Mouse (Mus musculus) forebrain, postnatal 0 days (tissue): ENCODE data around the gene Dlgap5. TPM values are rescaled to one million over a fixed set of nuclear protein-coding genes. Genes with fewer than 3 reads are reported as not detected.

Source experiments
- ATAC-seq: fragments of 200-750 bp; cut with Nextera tagmentation; 2 replicates; pipeline ENCODE4 v1.8.0; 2017; ENCODE audit warnings: mild to moderate bottlenecking, moderate library complexity
- DNase-seq: peaks from one replicate; pipeline ENCODE4 v3.0.0-alpha.2; 2015
- H3K27ac ChIP-seq: fragments of 300-500 bp; sonication (generic); 2 replicates; pipeline ENCODE4 v1.5.1; 2014; ENCODE audit warnings: low read depth, mild to moderate bottlenecking, antibody characterized with exemption, low read length, moderate library complexity, mixed read lengths
- H3K27me3 ChIP-seq: fragments of 300-500 bp; sonication (generic); 2 replicates; pipeline ENCODE4 v1.6.1; 2014; ENCODE audit warnings: mild to moderate bottlenecking, low read length, mixed read lengths; ENCODE audit not compliant: insufficient read depth
- H3K36me3 ChIP-seq: fragments of 300-500 bp; sonication (generic); 2 replicates; pipeline ENCODE4 v1.6.1; 2014; ENCODE audit warnings: mild to moderate bottlenecking, moderate library complexity; ENCODE audit not compliant: insufficient read depth
- H3K4me1 ChIP-seq: fragments of 300-500 bp; sonication (generic); 2 replicates; pipeline ENCODE4 v1.6.1; 2014; ENCODE audit warnings: antibody characterized with exemption; ENCODE audit not compliant: insufficient read depth
- H3K4me2 ChIP-seq: fragments of 300-500 bp; sonication (generic); 2 replicates; pipeline ENCODE4 v1.6.1; 2014; ENCODE audit warnings: low read depth, mild to moderate bottlenecking, moderate library complexity
- H3K4me3 ChIP-seq: fragments of 300-500 bp; sonication (generic); 2 replicates; pipeline ENCODE4 v1.5.1; 2014; ENCODE audit warnings: low read depth, low read length, mixed read lengths
- H3K9ac ChIP-seq: fragments of 300-500 bp; sonication (generic); 2 replicates; pipeline ENCODE4 v1.6.1; 2014; ENCODE audit warnings: mild to moderate bottlenecking
- H3K9me3 ChIP-seq: fragments of 300-500 bp; sonication (generic); 2 replicates; pipeline ENCODE4 v1.6.1; 2016; ENCODE audit warnings: low read length
- CTCF ChIP-seq: sonication (generic); IDR thresholded peaks from 2 replicates; pipeline ENCODE4 v1.5.1; 2016; ENCODE audit warnings: antibody characterized with exemption, control low read depth, low read depth
- WGBS: fragments of 180-500 bp; shearing (Covaris S2); extraction: QIAGEN DNeasy Blood & Tissue Kit; methylation state at CpG from one replicate; pipeline ENCODE4 v1.1.7; 2014; 5-methylcytosine and 5-hydroxymethylcytosine counted together
- polyA plus RNA-seq: library from polyadenylated mRNA; unstranded; fragments of >200 nt; fragmentation: Nextera tagmentation; extraction: Ambion mirVana; gene quantifications from 2 replicates; pipeline ENCODE4 v1.2.1, GENCODE M21; 2015
- total RNA-seq: library from RNA; depleted of rRNA; stranded (reverse); fragments of >200 nt; gene quantifications from 2 replicates; pipeline ENCODE4 v1.2.3, GENCODE M21; 2014; rRNA removed

Dlgap5 gene
- total and polyA plus RNA-seq, 2 experiments from 2014 or later: 3.3 to 9.4 TPM

DNA sequence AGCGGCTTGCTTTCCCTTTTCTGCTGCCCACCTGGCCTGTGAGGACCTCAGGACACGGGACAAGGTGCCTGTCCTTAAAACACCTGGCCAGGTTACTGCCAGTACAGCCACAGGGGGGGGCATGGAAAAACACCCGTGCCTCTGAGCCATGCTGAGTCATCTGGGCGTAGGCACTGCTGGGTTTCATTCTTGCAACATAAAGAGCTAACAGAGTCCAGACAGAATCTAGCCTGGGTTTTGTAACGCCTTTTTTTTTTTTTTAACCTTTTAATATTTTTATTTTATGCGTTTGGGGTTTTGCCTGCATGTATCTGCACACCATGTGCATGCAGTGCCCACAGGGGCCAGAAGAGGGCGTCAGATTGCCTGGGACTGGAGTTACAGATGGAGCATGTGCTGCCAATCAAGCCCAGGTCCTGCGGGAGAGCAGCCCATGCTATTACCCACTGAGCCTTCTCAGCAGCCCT lies 64.1 kb downstream of the Dlgap5 start:
- WGBS: 71% methylated on average over 8 of the region's 8 CpGs
- Histone ChIP-seq H3K9ac (no peak overlapping the region), H3K36me3 (no peaks in the 10 kb centered on the region), H3K4me1 (no peaks in the 10 kb centered on the region), H3K4me2 (no peak overlapping the region), H3K9me3 (no peaks in the 10 kb centered on the region), H3K4me3 (no peak overlapping the region), H3K27ac (no peak overlapping the region), H3K27me3 (no peaks in the 10 kb centered on the region)
- DNase-seq: no peak
- no peak for ATAC-seq
- TF ChIP-seq CTCF: 0 out of 2 replicates have a peak, but pooled peaks have one; percentile 32

DNA sequence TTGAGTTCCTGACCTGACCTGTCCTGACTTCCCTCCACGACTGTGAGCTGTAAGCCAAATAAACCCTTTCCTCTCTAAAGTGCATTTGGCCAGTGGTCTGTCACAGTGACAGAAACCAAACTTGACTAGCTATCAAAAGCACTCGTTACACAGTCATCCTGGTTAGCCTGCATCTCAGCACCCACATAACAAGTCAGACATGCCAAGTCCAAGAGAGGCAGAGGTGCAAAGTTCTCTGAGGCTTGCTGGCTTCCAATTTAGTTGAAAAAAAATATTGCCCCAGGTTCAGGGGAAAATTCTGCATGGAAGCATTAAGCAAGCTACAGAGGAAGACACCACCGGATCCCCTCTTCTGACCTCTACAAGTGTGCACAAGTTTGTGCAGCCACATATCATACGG lies 65.0 kb downstream of the Dlgap5 start:
- H3K9me3 ChIP-seq: no peaks in the 10 kb centered on the region
- H3K9ac ChIP-seq: no peak overlapping the region
- no peak overlapping the region for H3K4me3 ChIP-seq
- H3K4me1 ChIP-seq: no peaks in the 10 kb centered on the region
- no peak overlapping the region for H3K27ac ChIP-seq
- no peaks in the 10 kb centered on the region for H3K36me3 ChIP-seq
- no peak for DNase-seq
- no peak for TF ChIP-seq CTCF
- H3K27me3 ChIP-seq: no peaks in the 10 kb centered on the region
- WGBS: 86% methylated on average over 4 of the region's 4 CpGs
- no peak for ATAC-seq
- no peak overlapping the region for H3K4me2 ChIP-seq

DNA sequence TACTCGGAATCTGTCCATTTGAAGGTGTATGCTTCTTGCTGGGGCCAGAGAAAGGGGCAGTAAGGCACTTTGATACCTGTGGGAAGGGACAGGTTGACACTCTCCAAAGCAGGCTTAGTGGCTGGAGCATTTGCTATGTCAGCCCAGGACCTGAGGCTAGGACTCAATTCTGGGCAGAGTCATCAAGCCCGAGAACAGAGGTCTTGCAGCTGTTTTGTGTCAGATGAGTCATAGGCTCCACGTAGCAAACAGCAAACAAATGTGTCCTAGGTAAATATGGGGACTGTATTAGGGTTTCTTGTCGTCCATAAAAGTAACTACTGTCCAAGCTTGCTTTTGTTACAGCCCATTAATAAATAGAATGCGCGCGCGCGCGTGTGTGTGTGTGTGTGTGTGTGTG lies 65.9 kb downstream of the Dlgap5 start:
- 91% methylated on average over 10 of the region's 10 CpGs for WGBS
- Histone ChIP-seq H3K27me3 (no peaks in the 10 kb centered on the region), H3K9ac (no peak overlapping the region), H3K36me3 (no peaks in the 10 kb centered on the region), H3K9me3 (no peaks in the 10 kb centered on the region), H3K4me1 (no peaks in the 10 kb centered on the region), H3K4me3 (no peak overlapping the region), H3K27ac (no peak overlapping the region), H3K4me2 (no peak overlapping the region)
- no peak for TF ChIP-seq CTCF
- no peak for ATAC-seq
- no peak for DNase-seq

DNA sequence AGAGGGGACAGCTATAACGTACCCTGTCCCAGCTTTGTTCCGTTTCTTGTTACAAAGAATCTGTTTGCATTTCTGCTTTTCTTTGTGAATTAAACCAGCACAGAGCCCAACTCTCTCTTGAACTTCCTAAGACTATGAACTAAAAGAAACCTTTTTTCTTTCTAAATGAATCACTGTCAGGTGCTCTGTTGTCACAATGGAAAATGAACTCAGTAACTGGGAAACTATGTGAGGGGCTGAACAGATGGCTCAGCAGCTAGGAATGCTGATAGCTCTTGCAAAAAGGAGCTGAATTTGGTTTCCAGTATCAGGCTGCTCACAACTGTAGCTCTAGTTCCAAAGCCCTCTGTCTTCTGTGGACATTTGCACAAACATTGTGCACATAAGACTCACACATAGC lies 67.2 kb downstream of the Dlgap5 start:
- 57% methylated on average over 2 of the region's 2 CpGs for WGBS
- Histone ChIP-seq H3K27ac (no peak overlapping the region), H3K27me3 (no peaks in the 10 kb centered on the region), H3K4me1 (no peaks in the 10 kb centered on the region), H3K9ac (no peak overlapping the region), H3K9me3 (no peaks in the 10 kb centered on the region), H3K4me2 (no peak overlapping the region), H3K36me3 (no peaks in the 10 kb centered on the region), H3K4me3 (no peak overlapping the region)
- no peak for DNase-seq
- TF ChIP-seq CTCF: no peak
- ATAC-seq: no peak

DNA sequence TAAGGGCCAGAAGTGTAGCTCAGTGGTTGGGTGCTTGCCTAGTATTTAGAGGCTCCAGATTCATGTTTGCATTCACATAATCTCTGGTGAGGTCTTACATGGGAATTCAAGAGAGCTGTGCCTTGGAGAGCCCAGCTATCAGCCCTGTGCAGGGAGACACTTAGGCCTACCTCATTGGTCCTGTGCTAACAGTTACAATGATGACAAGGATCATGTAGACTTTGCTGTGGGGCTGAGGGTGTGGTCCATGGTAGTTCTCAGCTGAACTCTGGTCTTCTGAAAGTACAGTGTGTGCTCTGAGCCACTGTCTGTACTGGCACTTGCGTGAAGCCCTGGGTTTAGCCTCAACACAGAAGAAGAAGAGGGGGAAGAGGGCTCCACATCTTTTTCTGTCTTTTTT lies 71.5 kb downstream of the Dlgap5 start:
- ATAC-seq: no peak
- Histone ChIP-seq H3K9me3 (no peaks in the 10 kb centered on the region), H3K4me2 (no peak overlapping the region), H3K9ac (no peak overlapping the region), H3K36me3 (no peaks in the 10 kb centered on the region), H3K4me1 (no peaks in the 10 kb centered on the region), H3K27ac (no peak overlapping the region), H3K4me3 (no peak overlapping the region), H3K27me3 (no peaks in the 10 kb centered on the region)
- WGBS: 93% methylated on average over 1 of the region's 1 CpGs
- no peak for DNase-seq
- TF ChIP-seq CTCF: no peak

DNA sequence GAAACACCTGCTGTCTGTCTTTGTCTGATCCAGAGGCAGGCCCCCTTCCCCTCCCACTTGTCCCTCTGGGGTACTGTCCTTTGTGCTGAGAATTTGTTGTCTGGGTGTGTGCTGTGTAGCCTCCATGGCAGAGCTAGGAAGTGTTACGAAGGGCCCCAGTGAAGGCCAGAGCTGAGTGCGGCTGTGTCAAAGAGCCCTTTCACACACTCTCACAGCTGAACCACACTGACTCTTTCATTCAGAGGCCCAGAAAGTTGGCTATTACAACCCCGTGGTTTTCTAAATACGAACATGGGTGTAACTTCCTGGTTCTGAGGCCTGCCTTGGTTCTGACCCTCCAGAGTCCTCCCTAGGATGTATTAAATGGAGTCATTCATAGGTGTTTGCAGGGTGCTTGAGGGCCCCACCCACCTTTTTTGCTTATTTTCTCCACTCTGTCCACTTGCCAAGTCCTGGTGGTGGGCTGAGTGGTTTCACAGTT lies 76.4 kb downstream of the Dlgap5 start:
- no peak overlapping the region for H3K27ac ChIP-seq
- ATAC-seq (peak; percentile 81), DNase-seq (no peak)
- H3K4me3 ChIP-seq: no peak overlapping the region
- H3K36me3 ChIP-seq: no peaks in the 10 kb centered on the region
- no peaks in the 10 kb centered on the region for H3K27me3 ChIP-seq
- H3K4me1 ChIP-seq: no peaks in the 10 kb centered on the region
- 38% methylated on average over 4 of the region's 4 CpGs for WGBS
- no peaks in the 10 kb centered on the region for H3K9me3 ChIP-seq
- TF ChIP-seq CTCF: no peak
- no peak overlapping the region for H3K9ac ChIP-seq
- no peak overlapping the region for H3K4me2 ChIP-seq

DNA sequence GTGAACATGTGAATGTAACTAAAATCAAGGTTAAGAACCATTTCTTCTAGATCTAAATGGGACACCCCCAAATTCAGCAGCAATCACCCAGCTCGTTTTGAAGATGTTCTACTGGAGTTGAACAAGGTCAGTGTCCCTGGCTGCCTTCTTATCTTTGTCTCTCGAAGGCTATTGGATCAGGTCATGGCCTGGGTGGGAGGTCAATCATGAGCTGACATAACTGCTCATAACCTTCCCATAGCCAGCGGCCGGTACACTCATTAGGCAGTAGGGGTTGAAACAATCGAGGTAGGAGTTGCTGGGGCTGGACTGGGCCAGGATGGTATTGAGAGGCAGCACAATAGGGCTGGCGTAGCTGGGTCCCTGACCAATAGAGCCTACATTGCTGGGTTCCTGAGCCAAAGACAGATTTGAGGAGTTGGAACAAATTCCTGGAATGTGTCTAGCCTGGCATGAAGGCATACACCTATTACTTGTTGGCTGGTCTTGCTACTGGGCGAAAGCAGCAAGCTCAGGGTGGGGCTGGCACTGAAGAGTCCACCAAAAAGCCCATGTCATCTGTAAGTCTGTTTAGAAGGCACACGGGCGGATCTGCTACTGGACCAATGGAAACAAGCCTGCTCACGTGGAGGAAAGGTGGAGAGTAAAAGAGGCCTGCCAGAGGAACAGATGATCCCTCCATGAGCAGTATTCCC lies 77.8 kb downstream of the Dlgap5 start:
- Histone ChIP-seq H3K4me2 (no peak overlapping the region), H3K9ac (no peak overlapping the region), H3K4me3 (no peak overlapping the region), H3K36me3 (no peaks in the 10 kb centered on the region), H3K4me1 (no peaks in the 10 kb centered on the region), H3K27me3 (no peaks in the 10 kb centered on the region), H3K9me3 (no peaks in the 10 kb centered on the region), H3K27ac (no peak overlapping the region)
- 80% methylated on average over 10 of the region's 10 CpGs for WGBS
- ATAC-seq: no peak
- TF ChIP-seq CTCF: no peak
- no peak for DNase-seq

Other genes starting within 250 kb of the Dlgap5 start
- gene Gch1, start 229.0 kb downstream of the Dlgap5 start, total RNA-seq: 3.7 and 3.8 TPM in 2 replicates
- gene Gch1, start 229.0 kb downstream of the Dlgap5 start, polyA plus RNA-seq: 1.5 and 1.7 TPM in 2 replicates
- 6.9 and 9.1 TPM in 2 replicates for gene Wdhd1, start 141.6 kb downstream of the Dlgap5 start, total RNA-seq
- gene Wdhd1, start 141.6 kb downstream of the Dlgap5 start, polyA plus RNA-seq: 3.4 and 5.3 TPM in 2 replicates
- 5.8 and 8.2 TPM in 2 replicates for gene Socs4, start 141.5 kb downstream of the Dlgap5 start, total RNA-seq
- 2.3 and 2.4 TPM in 2 replicates for gene Socs4, start 141.5 kb downstream of the Dlgap5 start, polyA plus RNA-seq
- 41.2 and 60.4 TPM in 2 replicates for gene Mapk1ip1l, start 120.1 kb downstream of the Dlgap5 start, total RNA-seq
- 24.4 and 36.7 TPM in 2 replicates for gene Mapk1ip1l, start 120.1 kb downstream of the Dlgap5 start, polyA plus RNA-seq
- 2.1 and 3.4 TPM in 2 replicates for gene Lgals3, start 50.7 kb downstream of the Dlgap5 start, total RNA-seq
- gene Lgals3, start 50.7 kb downstream of the Dlgap5 start, polyA plus RNA-seq: 5.1 and 9.0 TPM in 2 replicates
- 18.9 and 20.0 TPM in 2 replicates for gene Fbxo34, start 32.0 kb upstream of the Dlgap5 start, total RNA-seq
- gene Fbxo34, start 32.0 kb upstream of the Dlgap5 start, polyA plus RNA-seq: 23.0 and 33.8 TPM in 2 replicates
- gene Atg14, start 152.2 kb upstream of the Dlgap5 start, total RNA-seq: 8.1 and 10.1 TPM in 2 replicates
- 22.0 and 31.7 TPM in 2 replicates for gene Atg14, start 152.2 kb upstream of the Dlgap5 start, polyA plus RNA-seq
- 67.6 and 79.9 TPM in 2 replicates for gene Ktn1, start 230.0 kb upstream of the Dlgap5 start, total RNA-seq
- 44.0 and 55.3 TPM in 2 replicates for gene Ktn1, start 230.0 kb upstream of the Dlgap5 start, polyA plus RNA-seq